Mouse (Mus musculus) hindbrain, embryonic 16.5 days (tissue): Measurements from ENCODE around the gene Manba. TPM values are rescaled to one million over a fixed set of nuclear protein-coding genes. Genes with fewer than 3 reads are reported as not detected.
A peak's percentile ranks its signal among the peaks of the same experiment; 100 is the strongest.
"Not testable (repeated sequence)": the region's sequence is repeated elsewhere in the genome, so short reads cannot be mapped to it uniquely, and the experiment has no call there.

Source experiments
- ATAC-seq: fragments of 200-750 bp; cut with Nextera tagmentation; 2 replicates; pipeline ENCODE4 v1.8.0; 2017; ENCODE audit warnings: moderate TSS enrichment, moderate library complexity
- H3K27ac ChIP-seq: fragments of 300-500 bp; sonication (generic); 2 replicates; pipeline ENCODE4 v1.5.1; 2014; ENCODE audit warnings: low read depth, mild to moderate bottlenecking, control low read depth, low read length, moderate library complexity
- H3K27me3 ChIP-seq: fragments of 300-500 bp; sonication (generic); replicated peaks from 2 replicates; pipeline ENCODE4 v1.6.1; 2014; ENCODE audit warnings: low read length; ENCODE audit not compliant: control insufficient read depth, insufficient read depth
- H3K36me3 ChIP-seq: fragments of 300-500 bp; sonication (generic); 2 replicates; pipeline ENCODE4 v1.6.1; 2014; ENCODE audit warnings: mild to moderate bottlenecking, low read length, moderate library complexity, mixed read lengths; ENCODE audit not compliant: control insufficient read depth, insufficient read depth
- H3K4me1 ChIP-seq: fragments of 300-500 bp; sonication (generic); 2 replicates; pipeline ENCODE4 v1.6.1; 2014; ENCODE audit warnings: low read depth, low read length; ENCODE audit not compliant: control insufficient read depth, insufficient read depth
- H3K4me2 ChIP-seq: fragments of 300-500 bp; sonication (generic); 2 replicates; pipeline ENCODE4 v1.6.1; 2014; ENCODE audit warnings: mild to moderate bottlenecking, low read length, control low read depth, moderate library complexity
- H3K4me3 ChIP-seq: fragments of 300-500 bp; sonication (generic); 2 replicates; pipeline ENCODE4 v1.5.1; 2014; ENCODE audit warnings: mild to moderate bottlenecking, low read length, control low read depth, moderate library complexity
- H3K9ac ChIP-seq: fragments of 300-500 bp; sonication (generic); 2 replicates; pipeline ENCODE4 v1.6.1; 2014; ENCODE audit warnings: low read depth, mild to moderate bottlenecking, control low read depth, low read length, moderate library complexity
- H3K9me3 ChIP-seq: fragments of 300-500 bp; sonication (generic); 2 replicates; pipeline ENCODE4 v1.6.1; 2014; ENCODE audit warnings: mild to moderate bottlenecking, low read length, moderate library complexity; ENCODE audit not compliant: control insufficient read depth
- WGBS: fragments of 180-500 bp; shearing (Covaris S2); extraction: QIAGEN DNeasy Blood & Tissue Kit; methylation state at CpG from one replicate; pipeline ENCODE4 v1.1.7; 2014; 5-methylcytosine and 5-hydroxymethylcytosine counted together
- polyA plus RNA-seq: library from polyadenylated mRNA; unstranded; fragments of >200 nt; fragmentation: Nextera tagmentation; extraction: Ambion mirVana; gene quantifications from 2 replicates; pipeline ENCODE4 v1.2.1, GENCODE M21; 2015

Gene Manba
- polyA plus RNA-seq, 1 experiment from 2014 or later = 9.0 TPM

GRCm38 (mm10) chr3:135480767-135481166, 4.6 kb upstream of the Manba start:
- WGBS = 88% methylated on average over 6 of the region's 6 CpGs
- Histone ChIP-seq H3K9me3 (no peaks in the 10 kb centered on the region), H3K9ac (no peak overlapping the region), H3K4me3 (no peak overlapping the region), H3K27ac (no peak overlapping the region), H3K4me2 (no peak overlapping the region), H3K36me3 (no peaks in the 10 kb centered on the region), H3K4me1 (no peaks in the 10 kb centered on the region), H3K27me3 (no peaks in the 10 kb centered on the region)
- no peak for ATAC-seq

DNA sequence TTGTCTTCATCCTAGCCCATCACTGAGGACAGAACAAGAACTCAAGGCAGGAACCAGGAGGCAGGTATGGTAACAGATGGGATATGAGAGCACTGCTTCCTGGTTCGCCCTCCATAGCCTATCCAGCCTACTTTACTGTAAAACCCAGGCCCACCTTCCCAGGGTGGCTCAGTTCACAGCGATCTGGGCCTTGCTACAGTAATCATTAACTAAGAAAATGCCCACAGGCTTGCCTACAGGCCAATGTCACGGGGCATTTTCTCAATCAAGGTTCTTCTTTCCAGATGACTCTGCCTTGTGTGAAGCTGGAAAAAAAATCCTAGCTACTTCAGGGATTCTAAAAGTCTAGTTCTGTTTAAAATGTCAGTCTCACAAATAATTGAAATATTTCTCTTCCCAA, 3.8 kb upstream of the Manba start:
- Histone ChIP-seq H3K4me1 (no peaks in the 10 kb centered on the region), H3K36me3 (no peaks in the 10 kb centered on the region), H3K4me3 (no peak overlapping the region), H3K27ac (no peak overlapping the region), H3K27me3 (no peaks in the 10 kb centered on the region), H3K4me2 (no peak overlapping the region), H3K9ac (no peak overlapping the region), H3K9me3 (no peaks in the 10 kb centered on the region)
- no peak for ATAC-seq
- WGBS = 82% methylated on average over 3 of the region's 3 CpGs

DNA sequence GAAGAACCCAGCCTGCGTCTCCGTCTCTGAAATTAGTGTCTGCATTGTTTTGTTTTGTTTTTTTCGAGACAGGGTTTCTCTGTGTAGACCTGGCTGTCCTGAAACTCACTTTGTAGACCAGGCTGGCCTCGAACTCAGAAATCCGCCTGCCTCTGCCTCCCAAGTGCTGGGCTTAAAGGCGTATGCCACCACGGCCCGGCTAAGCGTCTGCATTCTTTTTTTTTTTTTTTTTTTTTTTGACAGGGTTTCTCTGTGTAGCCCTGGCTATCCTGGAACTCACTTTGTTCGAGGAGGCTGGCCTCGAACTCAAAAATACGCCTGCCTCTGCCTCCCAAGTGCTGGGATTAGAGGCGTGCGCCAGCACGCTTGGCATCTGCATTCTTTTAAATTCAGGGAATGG, 761 bp upstream of the Manba start:
- H3K9ac ChIP-seq, H3K9me3 ChIP-seq, H3K36me3 ChIP-seq, H3K27me3 ChIP-seq, H3K4me1 ChIP-seq, H3K27ac ChIP-seq: not testable (repeated sequence)
- peak overlapping the region; percentile 97 for H3K4me2 ChIP-seq
- H3K4me3 ChIP-seq = peak overlapping the region; percentile 72
- 0 out of 2 replicates have a peak, but pooled peaks have one; percentile 3 for ATAC-seq
- WGBS = 91% methylated on average over 15 of the region's 15 CpGs

GRCm38 (mm10) chr3:135485900-135486241, 460 bp downstream of the Manba start:
- peak overlapping the region; percentile 72 for H3K4me3 ChIP-seq
- no peak for ATAC-seq
- peak overlapping the region; percentile 97 for H3K4me2 ChIP-seq
- WGBS = 15% methylated on average over 9 of the region's 9 CpGs
- H3K9ac ChIP-seq = peak overlapping the region; percentile 82
- H3K27me3 ChIP-seq = no peaks in the 10 kb centered on the region
- H3K27ac ChIP-seq = no peak overlapping the region
- no peaks in the 10 kb centered on the region for H3K36me3 ChIP-seq
- H3K9me3 ChIP-seq = no peaks in the 10 kb centered on the region
- H3K4me1 ChIP-seq = no peaks in the 10 kb centered on the region

DNA sequence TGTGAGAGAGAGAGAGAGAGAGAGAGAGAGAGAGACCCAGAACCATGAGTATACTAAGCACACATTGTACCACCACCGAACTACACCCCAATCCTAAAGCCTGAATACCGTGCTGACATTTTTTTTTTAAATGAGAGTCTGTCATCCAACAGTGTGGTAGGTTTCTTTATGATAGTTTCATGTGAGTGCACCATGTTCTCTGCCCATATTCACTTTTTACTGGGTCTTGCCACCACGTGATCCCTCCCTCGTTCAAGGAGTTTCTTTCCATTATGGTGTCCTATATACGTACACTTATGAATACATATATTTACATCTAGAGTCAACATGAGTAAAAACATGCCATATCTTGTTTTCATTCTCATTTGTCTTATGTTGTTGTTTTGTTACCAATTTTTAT, 940 bp downstream of the Manba start:
- no peaks in the 10 kb centered on the region for H3K27me3 ChIP-seq
- no peaks in the 10 kb centered on the region for H3K9me3 ChIP-seq
- no peak for ATAC-seq
- H3K9ac ChIP-seq = no peak overlapping the region
- H3K4me1 ChIP-seq = no peaks in the 10 kb centered on the region
- no peaks in the 10 kb centered on the region for H3K36me3 ChIP-seq
- peak overlapping the region; percentile 72 for H3K4me3 ChIP-seq
- peak overlapping the region; percentile 97 for H3K4me2 ChIP-seq
- no peak overlapping the region for H3K27ac ChIP-seq
- 78% methylated on average over 5 of the region's 5 CpGs for WGBS

DNA sequence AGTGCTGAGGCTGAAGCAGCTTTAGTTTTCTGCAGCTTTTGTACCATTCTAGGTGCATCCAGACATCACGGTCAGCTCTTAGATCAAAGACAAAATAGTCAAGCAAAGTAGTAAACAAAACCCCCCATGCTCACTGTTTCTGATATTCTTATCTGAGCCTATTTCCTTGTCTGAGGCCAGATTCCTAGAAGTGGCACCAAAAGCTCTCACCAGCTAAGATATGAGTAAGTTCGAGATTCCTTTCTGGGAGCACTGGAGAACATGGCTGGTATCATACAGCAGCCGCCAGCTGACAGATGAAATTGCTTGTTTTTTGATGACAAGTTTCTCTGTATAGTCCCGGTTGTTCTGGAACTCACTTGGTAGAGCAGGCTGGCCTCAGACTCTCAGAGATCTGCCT, 2.4 kb downstream of the Manba start:
- Histone ChIP-seq H3K36me3 (no peaks in the 10 kb centered on the region), H3K9me3 (no peaks in the 10 kb centered on the region), H3K27me3 (no peaks in the 10 kb centered on the region), H3K4me3 (no peak overlapping the region), H3K4me2 (no peak overlapping the region), H3K9ac (no peak overlapping the region), H3K4me1 (no peaks in the 10 kb centered on the region), H3K27ac (no peak overlapping the region)
- no peak for ATAC-seq
- 91% methylated on average over 4 of the region's 4 CpGs for WGBS

- Histone ChIP-seq H3K9me3 (no peaks in the 10 kb centered on the region), H3K27me3 (no peaks in the 10 kb centered on the region), H3K27ac (no peak overlapping the region), H3K4me2 (no peak overlapping the region), H3K36me3 (no peaks in the 10 kb centered on the region), H3K4me3 (no peak overlapping the region), H3K9ac (no peak overlapping the region), H3K4me1 (no peaks in the 10 kb centered on the region)
- 85% methylated on average over 5 of the region's 5 CpGs for WGBS
- ATAC-seq = no peak
Observed at GRCm38 (mm10) chr3:135489865-135490520, 4.6 kb downstream of the Manba start.

DNA sequence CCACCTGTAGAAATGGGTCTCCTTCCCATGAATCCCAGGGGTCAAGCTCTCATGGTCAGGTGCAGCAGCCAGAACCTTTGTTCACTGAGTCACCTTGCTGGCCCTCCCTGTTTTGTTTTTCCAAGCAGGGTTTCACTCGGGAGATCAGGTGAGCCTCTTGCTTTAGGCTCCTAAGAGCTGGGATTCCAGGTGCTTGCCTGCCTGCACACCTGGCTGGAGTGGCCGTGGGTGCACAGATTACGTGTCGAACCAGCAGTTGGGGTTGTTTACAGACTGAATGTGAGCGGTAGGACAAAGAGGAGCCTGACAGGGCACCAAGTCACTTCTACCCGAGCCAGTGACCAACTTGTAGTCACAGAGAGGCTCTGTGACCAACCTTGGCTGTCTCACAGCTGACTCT, 5.7 kb downstream of the Manba start:
- no peak overlapping the region for H3K4me2 ChIP-seq
- ATAC-seq = no peak
- H3K4me3 ChIP-seq = no peak overlapping the region
- H3K27ac ChIP-seq = no peak overlapping the region
- H3K27me3 ChIP-seq = no peaks in the 10 kb centered on the region
- no peak overlapping the region for H3K9ac ChIP-seq
- WGBS = 90% methylated on average over 6 of the region's 6 CpGs
- no peaks in the 10 kb centered on the region for H3K9me3 ChIP-seq
- no peaks in the 10 kb centered on the region for H3K4me1 ChIP-seq
- H3K36me3 ChIP-seq = no peaks in the 10 kb centered on the region

DNA sequence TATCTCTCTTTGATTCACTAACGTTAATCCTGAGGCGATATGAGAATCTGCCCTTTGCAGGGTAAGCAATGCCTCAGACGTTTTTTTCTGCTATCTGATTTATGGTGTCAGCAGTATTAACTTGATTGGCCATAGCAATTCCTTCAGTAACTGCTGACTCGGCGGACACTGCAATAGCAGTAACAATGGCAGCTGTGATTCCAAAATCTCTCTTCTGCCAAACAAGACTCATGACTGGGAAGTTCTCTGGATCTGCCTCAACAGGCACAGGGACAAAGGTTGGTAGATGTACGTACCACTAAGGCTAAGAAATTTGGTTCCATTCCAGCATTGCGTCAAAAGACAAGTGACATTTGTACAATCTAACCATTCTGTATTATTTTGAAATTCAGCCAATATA, 7.9 kb downstream of the Manba start:
- not testable (repeated sequence) for H3K27me3 ChIP-seq, H3K4me1 ChIP-seq, H3K27ac ChIP-seq, H3K36me3 ChIP-seq, H3K4me2 ChIP-seq, H3K9ac ChIP-seq, H3K9me3 ChIP-seq, ATAC-seq, H3K4me3 ChIP-seq
- 83% methylated on average over 7 of the region's 7 CpGs for WGBS

DNA sequence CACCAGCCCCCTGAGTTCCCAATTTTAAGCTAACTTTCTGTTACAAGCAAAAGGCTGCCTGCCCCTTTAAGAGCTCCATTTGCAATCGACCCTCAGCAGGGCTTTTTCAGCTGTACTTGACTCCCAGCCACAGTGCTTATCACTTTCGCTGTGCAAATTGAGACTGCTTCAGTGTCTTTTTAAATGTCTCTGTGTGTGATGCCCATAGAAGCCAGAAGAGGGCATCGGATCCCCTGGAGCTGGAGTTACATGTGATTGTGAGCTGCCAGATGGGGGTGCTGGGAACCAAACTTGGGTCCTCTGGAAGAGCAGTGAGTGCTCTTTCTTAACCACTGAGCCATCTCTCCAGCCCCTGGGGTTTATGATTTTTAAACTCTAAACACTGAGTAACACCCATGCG, 12.5 kb downstream of the Manba start:
- not testable (repeated sequence) for H3K27me3 ChIP-seq, H3K9ac ChIP-seq, H3K36me3 ChIP-seq, H3K27ac ChIP-seq, ATAC-seq, H3K4me1 ChIP-seq, H3K4me3 ChIP-seq, H3K9me3 ChIP-seq, H3K4me2 ChIP-seq
- 95% methylated on average over 4 of the region's 4 CpGs for WGBS
